ENCODE assay signal across 14 mouse cellular contexts in the genomic region with DNA sequence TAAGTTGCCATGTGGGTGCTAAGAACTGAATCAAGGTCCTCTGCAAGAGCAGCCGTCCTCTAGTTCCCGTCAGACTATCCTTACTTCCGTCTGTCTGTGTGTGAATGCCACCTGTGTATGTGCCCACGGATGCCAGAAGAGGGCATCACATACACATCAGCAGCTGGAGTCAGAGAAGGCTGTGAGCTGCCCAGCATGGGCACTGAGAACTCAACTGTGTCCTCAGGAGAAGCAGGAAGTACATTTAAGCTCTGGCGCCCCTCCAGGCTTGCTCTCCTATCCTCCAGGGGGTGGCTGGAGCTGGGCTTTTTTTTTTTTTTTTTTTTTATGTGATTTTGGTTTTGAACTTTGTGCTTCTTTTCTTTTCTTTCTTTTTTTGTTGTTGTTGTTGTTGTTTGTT. TPM values are rescaled to one million over a fixed set of nuclear protein-coding genes. Genes with fewer than 3 reads are reported as not detected.
DNase-seq lines count a peak whose midpoint lies in the region.
"Had no signal": no experiment of that assay in that cellular context is flagged by ENCODE, and none has a peak within 500 bp of the region (broad histone marks: within the 10 kb centered on the region; RNA-seq: fewer than 3 reads in every experiment).

No protein-coding gene starts in this region.

- 0 out of 2 replicates have a peak, but pooled peaks cover 3% of the 10 kb centered on the region for H3K4me1 ChIP-seq in heart, embryonic 10.5 days
- H3K4me1 ChIP-seq: embryonic facial prominence, embryonic 12.5 days; heart, embryonic 12.5 days had no signal

- no peak overlapping the region for H3K27ac ChIP-seq in heart, embryonic 10.5 days
- H3K27ac ChIP-seq: embryonic facial prominence, embryonic 12.5 days; liver, embryonic 15.5 days; midbrain, embryonic 15.5 days had no signal

- H3K27me3 ChIP-seq in heart, embryonic 10.5 days (ENCODE audit: insufficient read depth, poor library complexity, severe bottlenecking) = no peaks in the 10 kb centered on the region
- H3K27me3 ChIP-seq: embryonic facial prominence, embryonic 12.5 days; heart, embryonic 12.5 days; liver, embryonic 15.5 days; midbrain, embryonic 15.5 days had no signal

- peak; percentile 23 for DNase-seq in heart, postnatal 4 days
- no peak for DNase-seq in heart, embryonic 10.5 days (ENCODE audit: low spot score)
- peak; percentile 15 for DNase-seq in lung, postnatal 10 days
- no peak for DNase-seq in lung, adult 18-20 months
- DNase-seq in ZHBTc4 (ENCODE audit: low read depth, low spot score) = peak; percentile 33
- no peak for DNase-seq in urinary bladder, adult 18-20 months (ENCODE audit: low spot score in 2 of 2)
- DNase-seq in left cerebral cortex, postnatal 14 days (ENCODE audit: low spot score in 2 of 2) = no peak
- DNase-seq: thymus, adult 2 months had no signal

- WGBS in heart, embryonic 10.5 days = 83% methylated on average over 5 of the region's 5 CpGs

- H3K4me3 ChIP-seq in heart, embryonic 10.5 days = no peak overlapping the region
- H3K4me3 ChIP-seq: embryonic facial prominence, embryonic 12.5 days; heart, embryonic 12.5 days; liver, embryonic 15.5 days; midbrain, embryonic 15.5 days had no signal

- H3K36me3 ChIP-seq in heart, embryonic 10.5 days = peaks cover 41% of the 10 kb centered on the region

- no peaks in the 10 kb centered on the region for H3K9me3 ChIP-seq in heart, embryonic 10.5 days
- H3K9me3 ChIP-seq: embryonic facial prominence, embryonic 12.5 days; heart, embryonic 12.5 days; liver, embryonic 15.5 days; midbrain, embryonic 15.5 days had no signal

- intact Hi-C loops in left cerebral cortex, postnatal 14 days (cut with DNase I) = no loop called here

RNA-seq across cellular contexts. Expression of a gene that starts 6.7 kb away (rescaled TPM):
- 10 to 100 TPM; 23.3 to 23.5 TPM for total RNA-seq in heart, postnatal 4 days (2021)
- 53.0 and 58.0 TPM in 2 replicates for polyA plus RNA-seq in heart, embryonic 10.5 days (2016; fragmentation: Nextera tagmentation; extraction: Ambion mirVana)
- 10 to 100 TPM; 18.5 to 21.8 TPM for total RNA-seq in left cerebral cortex, postnatal 14 days (2021)

RNA-seq across cellular contexts. Expression of a gene that starts 49.5 kb away (rescaled TPM):
- total RNA-seq in heart, postnatal 4 days (2021) = under 1 TPM; 0.29 to 0.54 TPM
- polyA plus RNA-seq in heart, embryonic 10.5 days (2016; fragmentation: Nextera tagmentation; extraction: Ambion mirVana) = 0.05 TPM in 1 of 2 replicates, not detected in the other
- 1 to 10 TPM; 2.2 to 2.3 TPM for total RNA-seq in left cerebral cortex, postnatal 14 days (2021)
- polyA plus RNA-seq: activated CD4-positive, CD25-positive, alpha-beta regulatory T cell, adult 4 months; intestine, embryonic 14.5 days; liver, embryonic 15.5 days had no signal

Comparison
In these comparisons a context has a peak if more than half of its experiments do, and no peak if none do; other contexts are left out.
1. DNase-seq: peak in heart, postnatal 4 days (single experiment), lung, postnatal 10 days (single experiment) and ZHBTc4 (single experiment); none in heart, embryonic 10.5 days (single experiment), lung, adult 18-20 months (0 of 2), urinary bladder, adult 18-20 months (0 of 2) and left cerebral cortex, postnatal 14 days (0 of 2).